Mouse (Mus musculus): ENCODE data around the gene Fam135a. TPM values are rescaled to one million over a fixed set of nuclear protein-coding genes. Genes with fewer than 3 reads are reported as not detected.

Gene Fam135a
- polyA plus RNA-seq, 1 experiment from 2014 or later: 16.0 TPM

GRCm38 (mm10) chr1:24045627-24046026 is 54.5 kb downstream of the Fam135a start:
- H3K4me3 ChIP-seq (ENCODE audit: low read depth, low read length): no peak overlapping the region
- H3K9ac ChIP-seq (ENCODE audit: low read depth, low read length): no peak overlapping the region
- H3K36me3 ChIP-seq (ENCODE audit: control insufficient read depth, insufficient read depth, low read length): no peaks in the 10 kb centered on the region
- WGBS: 75% methylated on average over 5 of the region's 5 CpGs
- no peaks in the 10 kb centered on the region for H3K9me3 ChIP-seq (ENCODE audit: control insufficient read depth, low read length)
- H3K27ac ChIP-seq (ENCODE audit: low read depth, low read length): no peak overlapping the region
- no peaks in the 10 kb centered on the region for H3K4me1 ChIP-seq (replicated peaks; ENCODE audit: control insufficient read depth, insufficient read depth, low read length)
- no peaks in the 10 kb centered on the region for H3K27me3 ChIP-seq (replicated peaks; ENCODE audit: control insufficient read depth, insufficient read depth, low read length)
- no peak for DNase-seq (ENCODE audit: low spot score)
- ATAC-seq (replicated peaks; ENCODE audit: low FRiP score): no peak
- H3K4me2 ChIP-seq: no peak overlapping the region

GRCm38 (mm10) chr1:24043007-24043406 is 57.1 kb downstream of the Fam135a start:
- Histone ChIP-seq H3K27me3 (replicated peaks; ENCODE audit: control insufficient read depth, insufficient read depth, low read length) (no peaks in the 10 kb centered on the region), H3K4me1 (replicated peaks; ENCODE audit: control insufficient read depth, insufficient read depth, low read length) (no peaks in the 10 kb centered on the region), H3K9ac (ENCODE audit: low read depth, low read length) (no peak overlapping the region), H3K4me3 (ENCODE audit: low read depth, low read length) (no peak overlapping the region), H3K36me3 (ENCODE audit: control insufficient read depth, insufficient read depth, low read length) (no peaks in the 10 kb centered on the region), H3K9me3 (ENCODE audit: control insufficient read depth, low read length) (no peaks in the 10 kb centered on the region), H3K27ac (ENCODE audit: low read depth, low read length) (no peak overlapping the region), H3K4me2 (no peak overlapping the region)
- ATAC-seq (replicated peaks; ENCODE audit: low FRiP score) (no peak), DNase-seq (ENCODE audit: low spot score) (no peak)
- WGBS: 74% methylated on average over 5 of the region's 5 CpGs

GRCm38 (mm10) chr1:24033759-24034423 is 66.2 kb downstream of the Fam135a start:
- no peak overlapping the region for H3K4me3 ChIP-seq (ENCODE audit: low read depth, low read length)
- no peaks in the 10 kb centered on the region for H3K9me3 ChIP-seq (ENCODE audit: control insufficient read depth, low read length)
- no peak overlapping the region for H3K9ac ChIP-seq (ENCODE audit: low read depth, low read length)
- H3K4me1 ChIP-seq (replicated peaks; ENCODE audit: control insufficient read depth, insufficient read depth, low read length): no peaks in the 10 kb centered on the region
- H3K27ac ChIP-seq (ENCODE audit: low read depth, low read length): no peak overlapping the region
- H3K4me2 ChIP-seq: no peak overlapping the region
- no peak for DNase-seq (ENCODE audit: low spot score)
- no peaks in the 10 kb centered on the region for H3K27me3 ChIP-seq (replicated peaks; ENCODE audit: control insufficient read depth, insufficient read depth, low read length)
- ATAC-seq (replicated peaks; ENCODE audit: low FRiP score): no peak
- no peaks in the 10 kb centered on the region for H3K36me3 ChIP-seq (ENCODE audit: control insufficient read depth, insufficient read depth, low read length)
- WGBS: 81% methylated on average over 2 of the region's 2 CpGs

- H3K27ac ChIP-seq (ENCODE audit: low read depth, low read length): no peak overlapping the region
- no peaks in the 10 kb centered on the region for H3K4me1 ChIP-seq (replicated peaks; ENCODE audit: control insufficient read depth, insufficient read depth, low read length)
- WGBS: 86% methylated on average over 6 of the region's 6 CpGs
- H3K4me2 ChIP-seq: no peak overlapping the region
- peaks cover 3% of the 10 kb centered on the region; the same call in 1 of the 2 replicates for H3K36me3 ChIP-seq (ENCODE audit: control insufficient read depth, insufficient read depth, low read length)
- no peaks in the 10 kb centered on the region for H3K9me3 ChIP-seq (ENCODE audit: control insufficient read depth, low read length)
- ATAC-seq (replicated peaks; ENCODE audit: low FRiP score) (no peak), DNase-seq (ENCODE audit: low spot score) (no peak)
- no peak overlapping the region for H3K4me3 ChIP-seq (ENCODE audit: low read depth, low read length)
- no peak overlapping the region for H3K9ac ChIP-seq (ENCODE audit: low read depth, low read length)
- H3K27me3 ChIP-seq (replicated peaks; ENCODE audit: control insufficient read depth, insufficient read depth, low read length): no peaks in the 10 kb centered on the region
Observed at GRCm38 (mm10) chr1:24010821-24011220, 89.3 kb downstream of the Fam135a start.

- no peaks in the 10 kb centered on the region for H3K4me1 ChIP-seq (replicated peaks; ENCODE audit: control insufficient read depth, insufficient read depth, low read length)
- H3K27ac ChIP-seq (ENCODE audit: low read depth, low read length): no peak overlapping the region
- H3K9me3 ChIP-seq (ENCODE audit: control insufficient read depth, low read length): no peaks in the 10 kb centered on the region
- H3K36me3 ChIP-seq (ENCODE audit: control insufficient read depth, insufficient read depth, low read length): peaks cover 3% of the 10 kb centered on the region; the same call in 1 of the 2 replicates
- H3K4me3 ChIP-seq (ENCODE audit: low read depth, low read length): no peak overlapping the region
- H3K9ac ChIP-seq (ENCODE audit: low read depth, low read length): no peak overlapping the region
- WGBS: 84% methylated on average over 6 of the region's 6 CpGs
- ATAC-seq (replicated peaks; ENCODE audit: low FRiP score): no peak
- H3K27me3 ChIP-seq (replicated peaks; ENCODE audit: control insufficient read depth, insufficient read depth, low read length): no peaks in the 10 kb centered on the region
- no peak overlapping the region for H3K4me2 ChIP-seq
- no peak for DNase-seq (ENCODE audit: low spot score)
Observed at GRCm38 (mm10) chr1:24010016-24010415, 90.1 kb downstream of the Fam135a start.

GRCm38 (mm10) chr1:24007621-24008020 is 92.5 kb downstream of the Fam135a start:
- no peaks in the 10 kb centered on the region for H3K9me3 ChIP-seq (ENCODE audit: control insufficient read depth, low read length)
- H3K27ac ChIP-seq (ENCODE audit: low read depth, low read length): no peak overlapping the region
- H3K27me3 ChIP-seq (replicated peaks; ENCODE audit: control insufficient read depth, insufficient read depth, low read length): no peaks in the 10 kb centered on the region
- H3K36me3 ChIP-seq (ENCODE audit: control insufficient read depth, insufficient read depth, low read length): no peaks in the 10 kb centered on the region
- 87% methylated on average over 8 of the region's 8 CpGs for WGBS
- H3K4me1 ChIP-seq (replicated peaks; ENCODE audit: control insufficient read depth, insufficient read depth, low read length): no peaks in the 10 kb centered on the region
- ATAC-seq (replicated peaks; ENCODE audit: low FRiP score) (no peak), DNase-seq (ENCODE audit: low spot score) (no peak)
- H3K4me3 ChIP-seq (ENCODE audit: low read depth, low read length): no peak overlapping the region
- no peak overlapping the region for H3K4me2 ChIP-seq
- no peak overlapping the region for H3K9ac ChIP-seq (ENCODE audit: low read depth, low read length)

GRCm38 (mm10) chr1:24005070-24005804 is 94.9 kb downstream of the Fam135a start, which contains the start of gene Sdhaf4:
TSS of gene Sdhaf4 (minus strand) at chr1:24005656.
- peak; percentile 94 for ATAC-seq (replicated peaks; ENCODE audit: low FRiP score)
- Histone ChIP-seq H3K4me2 (peak within 1 kb of the TSS; percentile 76), H3K9me3 (ENCODE audit: control insufficient read depth, low read length) (no peaks in the 10 kb centered on the region), H3K4me1 (replicated peaks; ENCODE audit: control insufficient read depth, insufficient read depth, low read length) (no peaks in the 10 kb centered on the region), H3K9ac (ENCODE audit: low read depth, low read length) (peak within 1 kb of the TSS; percentile 78), H3K36me3 (ENCODE audit: control insufficient read depth, insufficient read depth, low read length) (peaks cover 5% of the 10 kb centered on the region), H3K27ac (ENCODE audit: low read depth, low read length) (peak within 1 kb of the TSS; percentile 60), H3K4me3 (ENCODE audit: low read depth, low read length) (peak within 1 kb of the TSS; percentile 64), H3K27me3 (replicated peaks; ENCODE audit: control insufficient read depth, insufficient read depth, low read length) (no peaks in the 10 kb centered on the region)
- 1% methylated on average over 47 of the region's 47 CpGs for WGBS
- peak; percentile 85 for DNase-seq (ENCODE audit: low spot score)

- WGBS: 90% methylated on average over 5 of the region's 5 CpGs
- no peak for ATAC-seq (replicated peaks; ENCODE audit: low FRiP score)
Observed at GRCm38 (mm10) chr1:23999318-23999717, 100.8 kb downstream of the Fam135a start.

More at GRCm38 (mm10) chr1:23999318-23999717, 100.8 kb downstream of the Fam135a start:
- H3K9me3 ChIP-seq (ENCODE audit: control insufficient read depth, low read length): no peaks in the 10 kb centered on the region
- H3K4me2 ChIP-seq: no peak overlapping the region
- H3K4me3 ChIP-seq (ENCODE audit: low read depth, low read length): no peak overlapping the region
- no peak for DNase-seq (ENCODE audit: low spot score)
- no peaks in the 10 kb centered on the region for H3K27me3 ChIP-seq (replicated peaks; ENCODE audit: control insufficient read depth, insufficient read depth, low read length)
- H3K9ac ChIP-seq (ENCODE audit: low read depth, low read length): no peak overlapping the region
- H3K36me3 ChIP-seq (ENCODE audit: control insufficient read depth, insufficient read depth, low read length): peaks cover 16% of the 10 kb centered on the region
- H3K27ac ChIP-seq (ENCODE audit: low read depth, low read length): no peak overlapping the region
- H3K4me1 ChIP-seq (replicated peaks; ENCODE audit: control insufficient read depth, insufficient read depth, low read length): no peaks in the 10 kb centered on the region
